Mouse (Mus musculus): ENCODE data around the gene Aff4. TPM values are rescaled to one million over a fixed set of nuclear protein-coding genes. Genes with fewer than 3 reads are reported as not detected.
"Not testable (repeated sequence)": the region's sequence is repeated elsewhere in the genome, so short reads cannot be mapped to it uniquely, and the experiment has no call there.

Gene Aff4
- polyA plus RNA-seq, 1 experiment from 2014 or later, result 16.8 TPM

- Histone ChIP-seq H3K4me3 (ENCODE audit: low read length) (no peak overlapping the region), H3K4me1 (ENCODE audit: insufficient read depth, low read length) (peaks cover 8% of the 10 kb centered on the region), H3K9ac (replicated peaks; ENCODE audit: low read length) (no peak overlapping the region), H3K27ac (ENCODE audit: low read length) (no peak overlapping the region), H3K9me3 (ENCODE audit: low read length) (no peaks in the 10 kb centered on the region), H3K4me2 (replicated peaks; ENCODE audit: low read depth, low read length) (no peak overlapping the region), H3K36me3 (ENCODE audit: insufficient read depth, low read length) (peaks cover 8% of the 10 kb centered on the region; the same call in 1 of the 2 replicates), H3K27me3 (ENCODE audit: insufficient read depth, low read length) (no peaks in the 10 kb centered on the region)
- WGBS, result 57% methylated on average over 3 of the region's 3 CpGs
- no peak for ATAC-seq (ENCODE audit: low FRiP score, low TSS enrichment)
These were observed 74.6 kb downstream of the Aff4 start for GRCm38 (mm10) chr11:53425251-53425650.

- peaks cover 8% of the 10 kb centered on the region for H3K4me1 ChIP-seq (ENCODE audit: insufficient read depth, low read length)
- peaks cover 8% of the 10 kb centered on the region; the same call in 1 of the 2 replicates for H3K36me3 ChIP-seq (ENCODE audit: insufficient read depth, low read length)
- H3K9me3 ChIP-seq (ENCODE audit: low read length), result no peaks in the 10 kb centered on the region
- no peak overlapping the region for H3K4me3 ChIP-seq (ENCODE audit: low read length)
- H3K27ac ChIP-seq (ENCODE audit: low read length), result no peak overlapping the region
- H3K4me2 ChIP-seq (replicated peaks; ENCODE audit: low read depth, low read length), result no peak overlapping the region
- H3K9ac ChIP-seq (replicated peaks; ENCODE audit: low read length), result no peak overlapping the region
- no peak for ATAC-seq (ENCODE audit: low FRiP score, low TSS enrichment)
- no peaks in the 10 kb centered on the region for H3K27me3 ChIP-seq (ENCODE audit: insufficient read depth, low read length)
- WGBS, result 82% methylated on average over 6 of the region's 6 CpGs
These were observed 75.2 kb downstream of the Aff4 start for GRCm38 (mm10) chr11:53425711-53426255.

- WGBS, result 83% methylated on average over 3 of the region's 3 CpGs
- H3K27ac ChIP-seq (ENCODE audit: low read length); ATAC-seq (ENCODE audit: low FRiP score, low TSS enrichment); H3K36me3 ChIP-seq (ENCODE audit: insufficient read depth, low read length); H3K9me3 ChIP-seq (ENCODE audit: low read length); H3K4me1 ChIP-seq (ENCODE audit: insufficient read depth, low read length); H3K27me3 ChIP-seq (ENCODE audit: insufficient read depth, low read length); H3K9ac ChIP-seq (replicated peaks; ENCODE audit: low read length); H3K4me3 ChIP-seq (ENCODE audit: low read length); H3K4me2 ChIP-seq (replicated peaks; ENCODE audit: low read depth, low read length): not testable (repeated sequence)
These were observed 76.3 kb downstream of the Aff4 start for GRCm38 (mm10) chr11:53426914-53427313.

GRCm38 (mm10) chr11:53427993-53428715, 77.5 kb downstream of the Aff4 start:
- peaks cover 8% of the 10 kb centered on the region; the same call in 1 of the 2 replicates for H3K36me3 ChIP-seq (ENCODE audit: insufficient read depth, low read length)
- 90% methylated on average over 3 of the region's 3 CpGs for WGBS
- H3K27ac ChIP-seq (ENCODE audit: low read length), result no peak overlapping the region
- no peak overlapping the region for H3K4me2 ChIP-seq (replicated peaks; ENCODE audit: low read depth, low read length)
- H3K9me3 ChIP-seq (ENCODE audit: low read length), result no peaks in the 10 kb centered on the region
- no peak overlapping the region for H3K4me3 ChIP-seq (ENCODE audit: low read length)
- peaks cover 8% of the 10 kb centered on the region for H3K4me1 ChIP-seq (ENCODE audit: insufficient read depth, low read length)
- ATAC-seq (ENCODE audit: low FRiP score, low TSS enrichment), result no peak
- H3K9ac ChIP-seq (replicated peaks; ENCODE audit: low read length), result no peak overlapping the region
- no peaks in the 10 kb centered on the region for H3K27me3 ChIP-seq (ENCODE audit: insufficient read depth, low read length)

GRCm38 (mm10) chr11:53428716-53429057, 78.1 kb downstream of the Aff4 start:
- H3K27ac ChIP-seq (ENCODE audit: low read length), result no peak overlapping the region
- 96% methylated on average over 5 of the region's 5 CpGs for WGBS
- no peaks in the 10 kb centered on the region for H3K9me3 ChIP-seq (ENCODE audit: low read length)
- no peaks in the 10 kb centered on the region for H3K27me3 ChIP-seq (ENCODE audit: insufficient read depth, low read length)
- H3K4me3 ChIP-seq (ENCODE audit: low read length), result no peak overlapping the region
- no peak overlapping the region for H3K9ac ChIP-seq (replicated peaks; ENCODE audit: low read length)
- H3K36me3 ChIP-seq (ENCODE audit: insufficient read depth, low read length), result peaks cover 8% of the 10 kb centered on the region; the same call in 1 of the 2 replicates
- ATAC-seq (ENCODE audit: low FRiP score, low TSS enrichment), result no peak
- H3K4me2 ChIP-seq (replicated peaks; ENCODE audit: low read depth, low read length), result no peak overlapping the region
- peaks cover 8% of the 10 kb centered on the region for H3K4me1 ChIP-seq (ENCODE audit: insufficient read depth, low read length)

- ATAC-seq (ENCODE audit: low FRiP score, low TSS enrichment), result no peak
- H3K36me3 ChIP-seq (ENCODE audit: insufficient read depth, low read length), result peaks cover 8% of the 10 kb centered on the region; the same call in 1 of the 2 replicates
These were observed 78.5 kb downstream of the Aff4 start for GRCm38 (mm10) chr11:53429182-53429581.

GRCm38 (mm10) chr11:53430300-53430669, 79.7 kb downstream of the Aff4 start:
- peak overlapping the region; percentile 92 for H3K4me3 ChIP-seq (ENCODE audit: low read length)
- ATAC-seq (ENCODE audit: low FRiP score, low TSS enrichment), result no peak
- H3K9ac ChIP-seq (replicated peaks; ENCODE audit: low read length), result peak overlapping the region; percentile 88
- whole genome bisulfite sequencing, result under 1% methylated on average over 34 of the region's 34 CpGs
- no peaks in the 10 kb centered on the region for H3K9me3 ChIP-seq (ENCODE audit: low read length)
- H3K27me3 ChIP-seq (ENCODE audit: insufficient read depth, low read length), result no peaks in the 10 kb centered on the region
- peak overlapping the region; percentile 56 for H3K27ac ChIP-seq (ENCODE audit: low read length)
- peak overlapping the region; percentile 85 for H3K4me2 ChIP-seq (replicated peaks; ENCODE audit: low read depth, low read length)
- peaks cover 8% of the 10 kb centered on the region for H3K4me1 ChIP-seq (ENCODE audit: insufficient read depth, low read length)
- peaks cover 8% of the 10 kb centered on the region; the same call in 1 of the 2 replicates for H3K36me3 ChIP-seq (ENCODE audit: insufficient read depth, low read length)

More at GRCm38 (mm10) chr11:53429182-53429581, 78.5 kb downstream of the Aff4 start:
- no peak overlapping the region for H3K27ac ChIP-seq (ENCODE audit: low read length)
- H3K9ac ChIP-seq (replicated peaks; ENCODE audit: low read length), result peak overlapping the region; percentile 88; the same call in 1 of the 2 replicates
- H3K4me1 ChIP-seq (ENCODE audit: insufficient read depth, low read length), result peaks cover 8% of the 10 kb centered on the region
- no peaks in the 10 kb centered on the region for H3K27me3 ChIP-seq (ENCODE audit: insufficient read depth, low read length)
- peak overlapping the region; percentile 92; the same call in 1 of the 2 replicates for H3K4me3 ChIP-seq (ENCODE audit: low read length)
- no peaks in the 10 kb centered on the region for H3K9me3 ChIP-seq (ENCODE audit: low read length)
- H3K4me2 ChIP-seq (replicated peaks; ENCODE audit: low read depth, low read length), result peak overlapping the region; percentile 85

- Histone ChIP-seq H3K36me3 (ENCODE audit: insufficient read depth, low read length) (peaks cover 8% of the 10 kb centered on the region; the same call in 1 of the 2 replicates), H3K4me2 (replicated peaks; ENCODE audit: low read depth, low read length) (peak within 1 kb of the TSS; percentile 85), H3K27me3 (ENCODE audit: insufficient read depth, low read length) (no peaks in the 10 kb centered on the region), H3K4me3 (ENCODE audit: low read length) (peak within 1 kb of the TSS; percentile 92), H3K9me3 (ENCODE audit: low read length) (no peaks in the 10 kb centered on the region), H3K9ac (replicated peaks; ENCODE audit: low read length) (peak within 1 kb of the TSS; percentile 88), H3K27ac (ENCODE audit: low read length) (peak within 1 kb of the TSS; percentile 56), H3K4me1 (ENCODE audit: insufficient read depth, low read length) (peaks cover 8% of the 10 kb centered on the region)
- peak; percentile 95 for ATAC-seq (ENCODE audit: low FRiP score, low TSS enrichment)
- 0% methylated on average over 44 of the region's 44 CpGs for WGBS
These were observed 80.2 kb downstream of the Aff4 start, which contains the start of the genes Uqcrq and Gdf9 for GRCm38 (mm10) chr11:53430670-53431346. Gene Uqcrq, minus strand, starts transcription at chr11:53430831. Gene Gdf9, plus strand, starts transcription at chr11:53431023.

GRCm38 (mm10) chr11:53431347-53432056, 80.9 kb downstream of the Aff4 start:
- WGBS, result 11% methylated on average over 9 of the region's 9 CpGs
- H3K9me3 ChIP-seq (ENCODE audit: low read length), result no peaks in the 10 kb centered on the region
- H3K9ac ChIP-seq (replicated peaks; ENCODE audit: low read length), result peak overlapping the region; percentile 58
- ATAC-seq (ENCODE audit: low FRiP score, low TSS enrichment), result peak; percentile 67
- peak overlapping the region; percentile 56 for H3K27ac ChIP-seq (ENCODE audit: low read length)
- H3K36me3 ChIP-seq (ENCODE audit: insufficient read depth, low read length), result peaks cover 8% of the 10 kb centered on the region; the same call in 1 of the 2 replicates
- peak overlapping the region; percentile 92 for H3K4me3 ChIP-seq (ENCODE audit: low read length)
- no peaks in the 10 kb centered on the region for H3K27me3 ChIP-seq (ENCODE audit: insufficient read depth, low read length)
- peak overlapping the region; percentile 60 for H3K4me2 ChIP-seq (replicated peaks; ENCODE audit: low read depth, low read length)
- peaks cover 8% of the 10 kb centered on the region for H3K4me1 ChIP-seq (ENCODE audit: insufficient read depth, low read length)

Measured in kidney, embryonic 16.5 days (tissue).